Mouse (Mus musculus) liver, embryonic 11.5 days (tissue): ENCODE results near the gene 4921524J17Rik. TPM values are rescaled to one million over a fixed set of nuclear protein-coding genes. Genes with fewer than 3 reads are reported as not detected.

Experiments
- ATAC-seq: fragments of 200-750 bp; cut with Nextera tagmentation; replicated peaks from 2 replicates; pipeline ENCODE4 v1.8.0; 2017; ENCODE audit warnings: moderate number of reproducible peaks, mild to moderate bottlenecking, moderate TSS enrichment, moderate library complexity; ENCODE audit not compliant: low FRiP score
- DNase-seq: peaks from one replicate; pipeline ENCODE4 v3.0.0-alpha.2; 2017; ENCODE audit warnings: low spot score
- H3K27ac ChIP-seq: fragments of 300-500 bp; sonication (generic); 2 replicates; pipeline ENCODE4 v1.5.1; 2014; ENCODE audit warnings: mild to moderate bottlenecking, low read depth, low read length, control low read depth
- H3K27me3 ChIP-seq: fragments of 300-500 bp; sonication (generic); replicated peaks from 2 replicates; pipeline ENCODE4 v1.6.1; 2014; ENCODE audit warnings: low read length, mixed read lengths; ENCODE audit not compliant: control insufficient read depth, insufficient read depth
- H3K36me3 ChIP-seq: fragments of 300-500 bp; sonication (generic); 2 replicates; pipeline ENCODE4 v1.6.1; 2014; ENCODE audit warnings: mild to moderate bottlenecking, low read length, moderate library complexity, mixed read lengths; ENCODE audit not compliant: control insufficient read depth, insufficient read depth
- H3K4me1 ChIP-seq: fragments of 300-500 bp; sonication (generic); replicated peaks from 2 replicates; pipeline ENCODE4 v1.6.1; 2014; ENCODE audit warnings: low read length, mixed read lengths; ENCODE audit not compliant: control insufficient read depth, insufficient read depth
- H3K4me2 ChIP-seq: fragments of 300-500 bp; sonication (generic); 2 replicates; pipeline ENCODE4 v1.6.1; 2014; ENCODE audit warnings: mild to moderate bottlenecking, control low read depth, moderate library complexity
- H3K4me3 ChIP-seq: fragments of 300-500 bp; sonication (generic); 2 replicates; pipeline ENCODE4 v1.5.1; 2014; ENCODE audit warnings: low read depth, low read length, control low read depth
- H3K9ac ChIP-seq: fragments of 300-500 bp; sonication (generic); 2 replicates; pipeline ENCODE4 v1.6.1; 2014; ENCODE audit warnings: low read depth, low read length, control low read depth
- H3K9me3 ChIP-seq: fragments of 300-500 bp; sonication (generic); 2 replicates; pipeline ENCODE4 v1.6.1; 2016; ENCODE audit warnings: low read length, inconsistent platforms, mixed read lengths; ENCODE audit not compliant: control insufficient read depth
- WGBS: fragments of 180-500 bp; shearing (Covaris S2); extraction: QIAGEN DNeasy Blood & Tissue Kit; methylation state at CpG from one replicate; pipeline ENCODE4 v1.1.7; 2014; 5-methylcytosine and 5-hydroxymethylcytosine counted together
- polyA plus RNA-seq: library from polyadenylated mRNA; unstranded; fragments of >200 nt; fragmentation: Nextera tagmentation; extraction: Ambion mirVana; gene quantifications from 2 replicates; pipeline ENCODE4 v1.2.1, GENCODE M21; 2014

The 4921524J17Rik gene
- polyA plus RNA-seq, 1 experiment from 2014 or later = 38.3 TPM

GRCm38 (mm10) chr8:85373435-85374039, 59.1 kb downstream of the 4921524J17Rik start:
- ATAC-seq (no peak), DNase-seq (no peak)
- no peaks in the 10 kb centered on the region for H3K27me3 ChIP-seq
- H3K36me3 ChIP-seq = no peaks in the 10 kb centered on the region
- 46% methylated on average over 5 of the region's 5 CpGs for WGBS
- H3K9me3 ChIP-seq = no peaks in the 10 kb centered on the region
- no peak overlapping the region for H3K4me2 ChIP-seq
- peak overlapping the region; percentile 1; the same call in 1 of the 2 replicates for H3K27ac ChIP-seq
- no peak overlapping the region for H3K9ac ChIP-seq
- peaks cover 33% of the 10 kb centered on the region for H3K4me1 ChIP-seq
- no peak overlapping the region for H3K4me3 ChIP-seq

- no peak overlapping the region for H3K4me2 ChIP-seq
- 64% methylated on average over 1 of the region's 1 CpGs for WGBS
- H3K36me3 ChIP-seq = no peaks in the 10 kb centered on the region
- no peak overlapping the region for H3K27ac ChIP-seq
- no peaks in the 10 kb centered on the region for H3K27me3 ChIP-seq
- H3K4me1 ChIP-seq = peaks cover 22% of the 10 kb centered on the region
- DNase-seq (no peak), ATAC-seq (no peak)
- H3K9me3 ChIP-seq = no peaks in the 10 kb centered on the region
- no peak overlapping the region for H3K4me3 ChIP-seq
- no peak overlapping the region for H3K9ac ChIP-seq
Measured at GRCm38 (mm10) chr8:85372465-85372839, 60.2 kb downstream of the 4921524J17Rik start.

GRCm38 (mm10) chr8:85371736-85372464, 60.7 kb downstream of the 4921524J17Rik start:
- no peaks in the 10 kb centered on the region for H3K9me3 ChIP-seq
- H3K4me1 ChIP-seq = peaks cover 20% of the 10 kb centered on the region
- H3K4me3 ChIP-seq = no peak overlapping the region
- H3K36me3 ChIP-seq = no peaks in the 10 kb centered on the region
- no peak overlapping the region for H3K4me2 ChIP-seq
- ATAC-seq = no peak
- 65% methylated on average over 5 of the region's 5 CpGs for WGBS
- no peak overlapping the region for H3K9ac ChIP-seq
- no peak for DNase-seq
- H3K27me3 ChIP-seq = no peaks in the 10 kb centered on the region
- H3K27ac ChIP-seq = no peak overlapping the region

DNA sequence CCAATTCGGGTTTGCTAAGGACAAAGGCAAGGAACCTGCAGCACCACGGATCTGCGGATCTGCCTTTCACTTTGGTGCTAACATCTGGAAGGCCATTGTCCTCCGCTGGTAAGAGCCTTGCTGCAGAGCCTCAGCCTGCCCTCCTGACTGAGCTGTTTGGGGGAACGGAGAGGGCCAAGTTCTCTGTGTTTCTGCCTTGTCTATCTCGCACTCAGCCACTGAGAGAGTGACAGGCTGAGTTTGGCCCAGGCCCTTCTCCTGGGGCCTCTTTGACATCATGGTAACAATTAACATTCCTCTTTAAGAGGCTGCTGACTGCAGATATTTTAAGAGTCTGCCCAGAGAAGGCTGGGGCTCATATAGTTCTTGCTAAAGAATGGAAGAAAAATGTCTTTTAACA, 67.5 kb downstream of the 4921524J17Rik start:
- ATAC-seq (no peak), DNase-seq (no peak)
- Histone ChIP-seq H3K36me3 (no peaks in the 10 kb centered on the region), H3K4me1 (peaks cover 13% of the 10 kb centered on the region), H3K9ac (no peak overlapping the region), H3K27ac (0 out of 2 replicates have a peak overlapping the region, but pooled peaks have one; percentile 16), H3K9me3 (no peaks in the 10 kb centered on the region), H3K4me2 (no peak overlapping the region), H3K4me3 (no peak overlapping the region), H3K27me3 (no peaks in the 10 kb centered on the region)
- 57% methylated on average over 6 of the region's 6 CpGs for WGBS

DNA sequence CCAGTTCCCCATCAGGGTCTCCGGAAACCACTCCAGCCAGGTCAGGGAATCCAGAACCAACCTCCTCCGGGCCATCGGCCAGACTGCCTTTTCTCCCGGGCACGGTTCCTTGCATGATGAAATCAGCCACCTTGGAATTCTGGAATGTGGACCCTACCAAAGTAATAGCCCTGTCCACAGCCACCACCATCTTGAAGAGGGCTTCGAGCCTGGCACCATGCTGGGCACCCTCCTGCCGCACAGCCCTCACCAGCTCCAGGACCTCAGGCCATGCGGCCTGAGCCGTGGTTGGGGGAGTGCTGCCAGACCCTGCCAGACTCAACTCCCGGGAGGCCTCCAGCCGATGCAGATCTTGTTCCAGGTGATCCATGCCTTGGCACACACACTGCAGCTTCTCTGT, 68.0 kb downstream of the 4921524J17Rik start:
- DNase-seq = no peak
- no peaks in the 10 kb centered on the region for H3K36me3 ChIP-seq
- no peaks in the 10 kb centered on the region for H3K9me3 ChIP-seq
- no peaks in the 10 kb centered on the region for H3K27me3 ChIP-seq
- no peak for ATAC-seq
- 87% methylated on average over 11 of the region's 11 CpGs for WGBS
- H3K4me2 ChIP-seq = no peak overlapping the region
- peaks cover 13% of the 10 kb centered on the region for H3K4me1 ChIP-seq
- H3K9ac ChIP-seq = no peak overlapping the region
- no peak overlapping the region for H3K4me3 ChIP-seq
- 0 out of 2 replicates have a peak overlapping the region, but pooled peaks have one; percentile 16 for H3K27ac ChIP-seq

GRCm38 (mm10) chr8:85363406-85363805, 69.2 kb downstream of the 4921524J17Rik start:
- WGBS = 52% methylated on average over 6 of the region's 6 CpGs
- Histone ChIP-seq H3K4me1 (peaks cover 13% of the 10 kb centered on the region), H3K36me3 (no peaks in the 10 kb centered on the region), H3K4me3 (no peak overlapping the region), H3K27ac (no peak overlapping the region), H3K9ac (no peak overlapping the region), H3K4me2 (no peak overlapping the region), H3K9me3 (no peaks in the 10 kb centered on the region), H3K27me3 (no peaks in the 10 kb centered on the region)
- no peak for DNase-seq
- peak; percentile 41 for ATAC-seq

- Histone ChIP-seq H3K9ac (no peak overlapping the region), H3K27me3 (no peaks in the 10 kb centered on the region), H3K4me1 (peaks cover 13% of the 10 kb centered on the region), H3K27ac (no peak overlapping the region), H3K4me2 (no peak overlapping the region), H3K4me3 (no peak overlapping the region), H3K36me3 (no peaks in the 10 kb centered on the region), H3K9me3 (no peaks in the 10 kb centered on the region)
- WGBS = 83% methylated on average over 4 of the region's 4 CpGs
- ATAC-seq = no peak
- DNase-seq = no peak
Measured at GRCm38 (mm10) chr8:85362211-85362610, 70.4 kb downstream of the 4921524J17Rik start.
